Mouse (Mus musculus): ENCODE measurements at regions not wholly inside any gene's neighbourhood (a gene's known extent, or its start where the extent isn't known, plus 50 kb on each side); places are given as distances from the start of the nearest gene placed in this dataset.

GRCm38 (mm10) chr13:111978675-111979020 lies 169.9 kb upstream of the Map3k1 start:
- TF ChIP-seq CTCF (IDR thresholded peaks at IDR 0.05; ENCODE audit: low read depth, low read length) (no peak), POLR2AphosphoS5 (IDR thresholded peaks at IDR 0.05; ENCODE audit: insufficient replicate concordance, low read depth, low read length) (no peak), GATA2 (IDR thresholded peaks at IDR 0.05; ENCODE audit: borderline replicate concordance, low read depth, low read length) (no peak), GATA1 (IDR thresholded peaks at IDR 0.05; ENCODE audit: borderline replicate concordance, low read length) (no peak), TAL1 (conservative IDR thresholded peaks at IDR 0.05; ENCODE audit: low read depth, low read length) (no peak)

All from G1E (cell line).